Mouse (Mus musculus): ENCODE measurements around the gene C9orf72. TPM values are rescaled to one million over a fixed set of nuclear protein-coding genes. Genes with fewer than 3 reads are reported as not detected.

Gene C9orf72
- total and polyA plus RNA-seq, 2 experiments = 3.7 to 8.9 TPM

DNA sequence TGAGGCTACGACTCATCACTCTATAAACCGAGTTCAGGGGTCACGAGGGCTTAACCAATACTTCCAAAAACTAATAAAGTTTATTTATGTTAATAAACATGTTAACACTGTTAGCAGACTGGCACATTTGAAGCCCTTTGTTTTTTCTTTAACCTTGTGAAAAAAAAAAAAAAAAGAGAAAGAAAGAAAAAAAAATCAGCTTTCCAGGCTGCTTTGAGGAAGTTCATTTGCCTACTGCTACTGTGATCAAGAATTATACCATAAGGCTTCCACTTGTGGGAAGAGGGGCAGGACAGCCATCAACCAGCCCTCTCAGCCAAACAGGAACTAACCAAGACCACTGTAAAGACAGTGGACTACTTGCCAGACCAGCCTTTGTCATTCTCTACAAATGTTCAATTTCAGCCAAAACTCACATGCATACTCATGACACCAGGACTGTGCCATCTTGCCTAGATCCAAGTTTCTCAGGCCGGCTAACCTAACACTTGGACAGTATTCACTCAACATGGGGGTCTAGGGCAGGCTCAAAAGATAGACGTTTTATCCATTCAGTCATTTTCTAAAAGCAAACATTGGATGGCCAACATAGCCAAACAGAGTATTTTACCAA lies 2.5 kb downstream of the C9orf72 start:
- peaks cover 8% of the 10 kb centered on the region for H3K4me1 ChIP-seq (ENCODE audit: control insufficient read depth, insufficient read depth, low read length)
- H3K27ac ChIP-seq (replicated peaks; ENCODE audit: insufficient read depth, low read depth, low read length) = no peak overlapping the region
- 45% methylated on average over 5 of the region's 5 CpGs for WGBS
- no peak overlapping the region for H3K4me3 ChIP-seq (ENCODE audit: insufficient read depth, low read depth, low read length)
- DNase-seq (ENCODE audit: extremely low read depth, low read depth, low spot score) = peak; percentile 37
- H3K79me2 ChIP-seq (ENCODE audit: control insufficient read depth, insufficient read depth, low read length) = peaks cover 5% of the 10 kb centered on the region; the same call in 1 of the 2 replicates
- H3K36me3 ChIP-seq (ENCODE audit: control insufficient read depth, insufficient read depth, low read length) = peaks cover 3% of the 10 kb centered on the region
- no peak overlapping the region for H3K9ac ChIP-seq (ENCODE audit: low read depth, low read length)
- no peaks in the 10 kb centered on the region for H3K27me3 ChIP-seq (ENCODE audit: control insufficient read depth, insufficient read depth, low read length)
- no peak for TF ChIP-seq POLR2A (IDR thresholded peaks at IDR 0.05; ENCODE audit: extremely low read depth, insufficient read depth, low read length)
- no peak for TF ChIP-seq CTCF (IDR thresholded peaks at IDR 0.05; ENCODE audit: low read depth, low read length)

DNA sequence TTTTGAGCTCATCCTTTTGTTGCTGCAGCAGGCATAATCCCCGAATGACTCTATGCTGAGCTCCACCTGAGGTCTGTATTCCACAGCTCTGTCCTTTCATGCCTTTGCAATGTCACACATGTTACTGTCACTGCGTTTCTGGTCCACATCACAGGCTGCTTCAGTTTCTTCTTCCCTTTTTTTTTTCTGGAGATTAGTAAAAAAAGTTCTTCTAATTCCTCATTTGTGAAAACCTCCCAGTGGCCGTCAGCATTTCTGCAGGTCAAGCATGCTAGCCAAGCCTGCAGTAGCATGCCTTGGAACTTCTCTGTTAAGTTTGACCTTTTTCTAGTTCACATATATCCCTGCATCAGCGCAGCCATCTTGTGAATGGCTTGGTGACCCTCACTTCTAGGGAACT lies 4.1 kb downstream of the C9orf72 start:
- DNase-seq (ENCODE audit: extremely low read depth, low read depth, low spot score) = peak; percentile 28
- Histone ChIP-seq H3K4me1 (ENCODE audit: control insufficient read depth, insufficient read depth, low read length) (peaks cover 7% of the 10 kb centered on the region), H3K27ac (replicated peaks; ENCODE audit: insufficient read depth, low read depth, low read length) (no peak overlapping the region), H3K9ac (ENCODE audit: low read depth, low read length) (no peak overlapping the region), H3K79me2 (ENCODE audit: control insufficient read depth, insufficient read depth, low read length) (peaks cover 5% of the 10 kb centered on the region; the same call in 1 of the 2 replicates), H3K36me3 (ENCODE audit: control insufficient read depth, insufficient read depth, low read length) (peaks cover 16% of the 10 kb centered on the region), H3K4me3 (ENCODE audit: insufficient read depth, low read depth, low read length) (no peak overlapping the region), H3K27me3 (ENCODE audit: control insufficient read depth, insufficient read depth, low read length) (no peaks in the 10 kb centered on the region)
- TF ChIP-seq CTCF (IDR thresholded peaks at IDR 0.05; ENCODE audit: low read depth, low read length) (no peak), POLR2A (IDR thresholded peaks at IDR 0.05; ENCODE audit: extremely low read depth, insufficient read depth, low read length) (no peak)
- WGBS = 82% methylated on average over 4 of the region's 4 CpGs

DNA sequence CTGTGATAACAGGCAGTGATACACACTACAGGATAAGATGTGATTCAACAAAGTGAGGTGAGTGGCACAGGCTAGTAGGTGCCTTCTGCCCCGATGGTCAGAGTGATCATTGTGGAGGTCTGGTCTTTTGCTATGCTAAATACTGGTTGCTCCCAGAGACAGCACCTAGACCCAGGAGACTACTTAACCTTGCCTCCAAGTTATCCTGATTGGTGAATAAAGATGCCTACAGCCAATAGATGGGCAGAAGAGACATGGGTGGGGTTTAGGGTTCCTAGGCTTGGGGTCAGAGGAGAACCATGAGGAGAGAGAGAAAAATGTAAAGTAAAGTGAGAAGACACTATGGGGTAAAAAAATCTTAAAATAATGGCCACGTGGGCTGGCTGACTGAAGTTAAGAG lies 4.8 kb downstream of the C9orf72 start:
- TF ChIP-seq CTCF (IDR thresholded peaks at IDR 0.05; ENCODE audit: low read depth, low read length) (no peak), POLR2A (IDR thresholded peaks at IDR 0.05; ENCODE audit: extremely low read depth, insufficient read depth, low read length) (no peak)
- Histone ChIP-seq H3K4me3 (ENCODE audit: insufficient read depth, low read depth, low read length) (no peak overlapping the region), H3K36me3 (ENCODE audit: control insufficient read depth, insufficient read depth, low read length) (peaks cover 19% of the 10 kb centered on the region), H3K4me1 (ENCODE audit: control insufficient read depth, insufficient read depth, low read length) (peaks cover 6% of the 10 kb centered on the region), H3K27ac (replicated peaks; ENCODE audit: insufficient read depth, low read depth, low read length) (no peak overlapping the region), H3K27me3 (ENCODE audit: control insufficient read depth, insufficient read depth, low read length) (no peaks in the 10 kb centered on the region), H3K79me2 (ENCODE audit: control insufficient read depth, insufficient read depth, low read length) (peaks cover 5% of the 10 kb centered on the region; the same call in 1 of the 2 replicates), H3K9ac (ENCODE audit: low read depth, low read length) (no peak overlapping the region)
- DNase-seq (ENCODE audit: extremely low read depth, low read depth, low spot score) = no peak
- 88% methylated on average over 2 of the region's 2 CpGs for WGBS

DNA sequence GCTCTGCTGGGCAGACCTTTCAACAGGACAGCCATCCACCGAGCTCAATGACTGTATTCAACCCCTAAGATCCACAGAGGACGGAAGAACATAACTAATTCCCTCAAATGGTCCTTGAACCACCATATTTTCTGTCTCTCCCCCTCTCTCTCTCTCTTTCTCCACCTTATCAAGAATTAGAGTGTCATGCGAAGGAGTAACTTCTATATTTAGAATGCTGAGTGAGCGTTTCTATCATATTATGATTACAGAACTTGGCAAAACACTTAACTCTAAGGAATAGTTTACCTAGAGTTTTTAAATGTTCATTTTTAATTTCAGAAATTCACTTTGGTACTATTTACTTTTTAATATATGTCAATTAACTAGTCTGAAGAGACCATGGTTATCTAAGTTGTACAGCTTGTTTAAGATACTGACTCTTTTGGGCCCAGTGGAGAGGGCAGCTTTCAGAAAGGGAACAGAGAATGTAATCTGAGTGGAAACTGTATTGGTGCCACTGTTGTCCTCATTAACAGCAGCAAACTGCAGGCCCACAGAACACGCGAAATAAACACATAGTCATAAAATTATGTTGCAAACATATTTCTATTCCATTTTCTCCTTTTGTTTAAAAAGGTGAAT lies 5.8 kb downstream of the C9orf72 start:
- H3K9ac ChIP-seq (ENCODE audit: low read depth, low read length) = no peak overlapping the region
- H3K27ac ChIP-seq (replicated peaks; ENCODE audit: insufficient read depth, low read depth, low read length) = no peak overlapping the region
- TF ChIP-seq POLR2A (IDR thresholded peaks at IDR 0.05; ENCODE audit: extremely low read depth, insufficient read depth, low read length) (no peak), CTCF (IDR thresholded peaks at IDR 0.05; ENCODE audit: low read depth, low read length) (no peak)
- H3K4me1 ChIP-seq (ENCODE audit: control insufficient read depth, insufficient read depth, low read length) = peaks cover 6% of the 10 kb centered on the region
- peaks cover 28% of the 10 kb centered on the region for H3K36me3 ChIP-seq (ENCODE audit: control insufficient read depth, insufficient read depth, low read length)
- H3K4me3 ChIP-seq (ENCODE audit: insufficient read depth, low read depth, low read length) = no peak overlapping the region
- WGBS = 39% methylated on average over 6 of the region's 6 CpGs
- H3K27me3 ChIP-seq (ENCODE audit: control insufficient read depth, insufficient read depth, low read length) = no peaks in the 10 kb centered on the region
- H3K79me2 ChIP-seq (ENCODE audit: control insufficient read depth, insufficient read depth, low read length) = peaks cover 2% of the 10 kb centered on the region; the same call in 1 of the 2 replicates
- DNase-seq (ENCODE audit: extremely low read depth, low read depth, low spot score) = no peak

DNA sequence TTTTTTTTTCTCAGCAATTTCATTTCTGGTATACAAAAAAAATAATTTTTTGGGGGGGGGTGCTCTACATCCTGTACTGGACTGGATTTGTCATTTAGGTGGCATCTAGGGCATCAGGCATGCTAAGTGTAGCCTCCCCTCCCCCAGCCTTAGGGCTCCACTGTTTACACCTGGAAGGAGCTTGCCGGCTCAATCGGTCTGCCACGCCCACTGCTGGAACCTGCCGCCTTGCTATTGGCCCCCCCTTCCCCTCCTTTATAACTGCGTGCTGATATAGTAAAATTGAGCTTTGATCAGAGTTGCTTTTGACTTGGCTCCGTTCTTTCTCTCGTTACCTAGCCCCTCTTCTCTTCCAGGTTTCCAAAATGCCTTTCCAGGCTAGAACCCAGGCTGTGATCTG lies 21.3 kb downstream of the C9orf72 start:
- Histone ChIP-seq H3K36me3 (ENCODE audit: control insufficient read depth, insufficient read depth, low read length) (peaks cover 32% of the 10 kb centered on the region), H3K4me3 (ENCODE audit: insufficient read depth, low read depth, low read length) (no peak overlapping the region), H3K79me2 (ENCODE audit: control insufficient read depth, insufficient read depth, low read length) (no peaks in the 10 kb centered on the region), H3K27me3 (ENCODE audit: control insufficient read depth, insufficient read depth, low read length) (no peaks in the 10 kb centered on the region), H3K4me1 (ENCODE audit: control insufficient read depth, insufficient read depth, low read length) (no peaks in the 10 kb centered on the region), H3K9ac (ENCODE audit: low read depth, low read length) (no peak overlapping the region), H3K27ac (replicated peaks; ENCODE audit: insufficient read depth, low read depth, low read length) (no peak overlapping the region)
- WGBS = 82% methylated on average over 7 of the region's 7 CpGs
- TF ChIP-seq CTCF (IDR thresholded peaks at IDR 0.05; ENCODE audit: low read depth, low read length) (no peak), POLR2A (IDR thresholded peaks at IDR 0.05; ENCODE audit: extremely low read depth, insufficient read depth, low read length) (no peak)
- no peak for DNase-seq (ENCODE audit: extremely low read depth, low read depth, low spot score)

DNA sequence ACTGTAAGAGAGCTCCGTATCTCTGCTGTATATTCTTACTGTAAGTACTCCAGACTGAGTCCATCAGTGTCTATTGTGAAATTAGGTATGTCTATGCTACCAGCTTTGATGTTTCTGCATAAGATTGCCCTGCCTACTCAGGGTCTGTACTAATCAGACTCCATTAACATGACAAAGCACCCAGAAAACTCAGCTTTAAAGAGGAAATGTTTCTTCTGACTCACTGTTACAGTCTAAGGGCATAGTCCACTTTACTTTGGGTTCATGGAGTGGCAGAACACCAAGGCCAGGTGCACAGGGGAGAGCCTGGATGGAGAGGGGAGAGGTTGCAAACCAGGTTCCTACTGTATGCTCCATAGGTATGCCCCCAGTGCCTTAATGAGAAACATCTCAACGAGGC lies 22.3 kb downstream of the C9orf72 start:
- TF ChIP-seq CTCF (IDR thresholded peaks at IDR 0.05; ENCODE audit: low read depth, low read length) (no peak), POLR2A (IDR thresholded peaks at IDR 0.05; ENCODE audit: extremely low read depth, insufficient read depth, low read length) (no peak)
- 97% methylated on average over 2 of the region's 2 CpGs for WGBS
- no peak overlapping the region for H3K27ac ChIP-seq (replicated peaks; ENCODE audit: insufficient read depth, low read depth, low read length)

More for the DNA sequence above, 22.3 kb downstream of the C9orf72 start:
- H3K27me3 ChIP-seq (ENCODE audit: control insufficient read depth, insufficient read depth, low read length) = no peaks in the 10 kb centered on the region
- no peaks in the 10 kb centered on the region for H3K4me1 ChIP-seq (ENCODE audit: control insufficient read depth, insufficient read depth, low read length)
- DNase-seq (ENCODE audit: extremely low read depth, low read depth, low spot score) = no peak
- no peak overlapping the region for H3K9ac ChIP-seq (ENCODE audit: low read depth, low read length)
- H3K4me3 ChIP-seq (ENCODE audit: insufficient read depth, low read depth, low read length) = no peak overlapping the region
- peaks cover 41% of the 10 kb centered on the region for H3K36me3 ChIP-seq (ENCODE audit: control insufficient read depth, insufficient read depth, low read length)
- H3K79me2 ChIP-seq (ENCODE audit: control insufficient read depth, insufficient read depth, low read length) = no peaks in the 10 kb centered on the region

Measured in liver, adult 2 months (tissue).